8 mouse cellular contexts compared by ENCODE assay signal in the genomic region with DNA sequence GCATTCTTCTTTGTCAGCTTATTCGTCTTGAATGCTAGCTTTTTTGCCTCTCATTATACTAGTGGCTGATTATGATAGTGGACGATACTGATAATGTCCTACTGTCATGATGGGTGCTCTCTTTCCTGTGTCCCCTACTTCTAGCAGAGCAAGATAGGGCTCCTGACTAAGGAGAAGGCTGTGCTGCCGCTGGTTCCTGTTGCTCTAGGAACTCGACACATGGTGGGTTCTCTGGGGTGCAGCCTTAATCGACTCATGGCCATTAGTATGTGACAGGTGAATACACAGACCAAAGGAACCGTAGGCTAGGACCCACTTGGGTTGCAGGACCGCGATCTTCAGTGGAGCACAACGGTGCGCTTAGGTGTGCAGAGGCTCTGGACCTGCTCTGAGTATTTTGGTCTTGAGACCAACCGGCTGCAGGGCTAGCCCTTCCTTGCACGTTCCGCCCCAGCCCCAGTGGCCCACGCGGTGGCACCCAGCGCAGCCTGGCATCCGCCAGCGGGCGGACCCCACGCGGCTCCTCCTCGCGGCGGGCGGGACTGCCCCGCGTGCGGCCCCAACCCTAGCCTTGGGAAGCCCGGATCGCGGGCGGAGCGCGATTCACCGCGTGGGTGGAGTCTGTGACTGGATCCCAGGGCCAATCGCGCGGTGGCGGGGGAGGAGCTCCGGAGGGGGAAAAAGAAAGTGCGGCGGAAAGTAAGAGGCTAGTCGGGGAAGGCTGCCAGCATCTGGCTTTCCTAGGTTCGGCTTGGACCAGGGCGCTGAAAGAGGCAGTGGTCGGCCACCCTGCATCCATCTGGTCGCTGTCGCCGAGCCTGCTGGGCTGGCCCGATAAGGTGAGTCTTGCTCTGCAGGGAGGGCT. TPM values are rescaled to one million over a fixed set of nuclear protein-coding genes. Genes with fewer than 3 reads are reported as not detected.
DNase-seq lines count a peak whose midpoint lies in the region; ATAC-seq and TF ChIP-seq lines count a peak whose summit lies in the region.

Gene Il1rap (plus strand): TSS at position 657 of the 865 bp plus-strand sequence.

- ATAC-seq in hindbrain, postnatal 0 days: peak; percentile 99

- peak within 1 kb of the TSS; percentile 57 for H3K9ac ChIP-seq in hindbrain, postnatal 0 days (replicated peaks; ENCODE audit: low read length)

- no peaks in the 10 kb centered on the region for H3K79me2 ChIP-seq in macrophage (ENCODE audit: inconsistent target)

- WGBS in hindbrain, postnatal 0 days: 2% methylated on average over 51 of the region's 51 CpGs
- WGBS in macrophage (ENCODE audit: missing documents): 5% methylated on average over 43 of the region's 51 CpGs

- peaks cover 2% of the 10 kb centered on the region for H3K4me1 ChIP-seq in cortical plate, adult 2 months (ENCODE audit: control insufficient read depth, insufficient read depth, low read length)
- no peaks in the 10 kb centered on the region for H3K4me1 ChIP-seq in hindbrain, postnatal 0 days (ENCODE audit: insufficient read depth, low read length)

- TF ChIP-seq CTCF in cortical plate, adult 2 months (IDR thresholded peaks at IDR 0.05; ENCODE audit: extremely low read depth, insufficient read depth, low read length): no peak
- TF ChIP-seq CTCF in hindbrain, postnatal 0 days (IDR thresholded peaks at IDR 0.05; ENCODE audit: low read depth): 0 out of 2 replicates have a peak, but pooled peaks have one; percentile 6
- no peak; the same call in 1 of the 2 replicates for TF ChIP-seq CTCF in left cerebral cortex, adult 2 months (IDR thresholded peaks at IDR 0.05)

- intact Hi-C loops in left cerebral cortex, adult 2 months (cut with DNase I): loop anchor here (2.0 to 5.0 kb wide), 4 partner anchors 26 to 196 kb away; no protein-coding TSS in a partner anchor

- peak within 1 kb of the TSS; percentile 72 for H3K4me3 ChIP-seq in cortical plate, adult 2 months (ENCODE audit: insufficient read depth, low read length)
- H3K4me3 ChIP-seq in hindbrain, postnatal 0 days (ENCODE audit: low read length): peak within 1 kb of the TSS; percentile 71
- H3K4me3 ChIP-seq in left cerebral cortex, adult 2 months: peak within 1 kb of the TSS; percentile 94
- H3K4me3 ChIP-seq in macrophage (ENCODE audit: inconsistent target): peak within 1 kb of the TSS; percentile 88

- H3K27ac ChIP-seq in cortical plate, adult 2 months (ENCODE audit: insufficient read depth, low read length): peak within 1 kb of the TSS; percentile 63
- H3K27ac ChIP-seq in hindbrain, postnatal 0 days: peak within 1 kb of the TSS; percentile 21
- peak within 1 kb of the TSS; percentile 93 for H3K27ac ChIP-seq in left cerebral cortex, adult 2 months
- H3K27ac ChIP-seq in macrophage: no peak within 1 kb of the TSS

- peak; percentile 91 for DNase-seq in adipocyte (ENCODE audit: low spot score)
- DNase-seq in gastrocnemius, adult 8-10 months (ENCODE audit: low spot score in 2 of 2): peak; percentile 88
- peak; percentile 94 for DNase-seq in hindbrain, postnatal 0 days (ENCODE audit: low spot score)
- DNase-seq in left cerebral cortex, adult 2 months (ENCODE audit: extremely low spot score in 1 of 2, low spot score in 2 of 2): peak; percentile 94 to 96
- peak; percentile 73 for DNase-seq in retina, postnatal 7 days (ENCODE audit: low read depth, low spot score)
- DNase-seq in urinary bladder, adult 18-20 months (ENCODE audit: low spot score in 2 of 2): peak; percentile 89 to 91

- no peaks in the 10 kb centered on the region for H3K9me3 ChIP-seq in hindbrain, postnatal 0 days (ENCODE audit: low read length)

- no peaks in the 10 kb centered on the region for H3K36me3 ChIP-seq in hindbrain, postnatal 0 days (ENCODE audit: insufficient read depth, low read length)
- no peaks in the 10 kb centered on the region for H3K36me3 ChIP-seq in macrophage (ENCODE audit: inconsistent target)

- H3K4me2 ChIP-seq in hindbrain, postnatal 0 days (ENCODE audit: low read depth, low read length): peak within 1 kb of the TSS; percentile 77

- no peaks in the 10 kb centered on the region for H3K27me3 ChIP-seq in hindbrain, postnatal 0 days (ENCODE audit: insufficient read depth, low read length)

- peak; percentile 76; the same call in 1 of the 2 replicates for TF ChIP-seq POLR2A in cortical plate, adult 2 months (IDR thresholded peaks at IDR 0.05; ENCODE audit: extremely low read depth, insufficient read depth, low read length)

RNA-seq across cellular contexts. Expression of gene Il1rap, which starts in this region (rescaled TPM):
- polyA plus RNA-seq in cortical plate, adult 2 months (2012; rRNA removed): 28.0 and 29.2 TPM in 2 replicates
- total RNA-seq in gastrocnemius, adult 8-10 months (2022): 1 to 10 TPM in 3 of 4 experiments, under 1 TPM in 1; 0.75 to 1.7 (median 1.5) TPM
- total RNA-seq in hindbrain, postnatal 0 days (2014; rRNA removed): 15.1 and 15.5 TPM in 2 replicates
- 10.6 and 11.5 TPM in 2 replicates for polyA plus RNA-seq in hindbrain, postnatal 0 days (2015; fragmentation: Nextera tagmentation; extraction: Ambion mirVana)
- total RNA-seq in left cerebral cortex, adult 2 months (2021): 10 to 100 TPM; 33.0 to 33.7 TPM
- 10 to 100 TPM in 1 of 26 experiments, 1 to 10 TPM in 25; 1.3 to 17.2 (median 4.1) TPM for total RNA-seq in macrophage (2018; cell fraction: chromatin; rRNA removed)
- 1 to 10 TPM; 3.4 to 5.7 (median 4.1) TPM for total RNA-seq in macrophage (2018; cell fraction: cytosol; rRNA removed)
- total RNA-seq in macrophage (2018; cell fraction: nucleus; rRNA removed): 10 to 100 TPM in 2 of 26 experiments, 1 to 10 TPM in 24; 4.5 to 14.7 (median 6.5) TPM
- 2.5 to 6.3 TPM (median 4.2 TPM) in 3 replicates for polyA plus RNA-seq in macrophage (2018)
